Mouse (Mus musculus): ENCODE results near the gene Rere.

The Rere gene

GRCm38 (mm10) chr4:150655989-150656388, 374.5 kb downstream of the Rere start:
- peak; percentile 69 to 81 for DNase-seq (ENCODE audit: low spot score in 2 of 2)

GRCm38 (mm10) chr4:150656504-150656903, 375.1 kb downstream of the Rere start:
- DNase-seq (ENCODE audit: low spot score in 2 of 2), result no peak

GRCm38 (mm10) chr4:150659926-150660610, 378.6 kb downstream of the Rere start:
- DNase-seq (ENCODE audit: low spot score in 2 of 2), result peak; percentile 10 to 33

- DNase-seq (ENCODE audit: low spot score in 2 of 2), result no peak
These were observed 380.4 kb downstream of the Rere start for GRCm38 (mm10) chr4:150661886-150662285.

GRCm38 (mm10) chr4:150663192-150663591, 381.7 kb downstream of the Rere start:
- peak; percentile 17 to 19 for DNase-seq (ENCODE audit: low spot score in 2 of 2)

GRCm38 (mm10) chr4:150664726-150665125, 383.3 kb downstream of the Rere start:
- DNase-seq (ENCODE audit: low spot score in 2 of 2), result no peak

GRCm38 (mm10) chr4:150665806-150666205, 384.4 kb downstream of the Rere start:
- DNase-seq (ENCODE audit: low spot score in 2 of 2), result no peak
